Mouse (Mus musculus): ENCODE measurements around the gene Mgat5b.

Gene Mgat5b

DNA sequence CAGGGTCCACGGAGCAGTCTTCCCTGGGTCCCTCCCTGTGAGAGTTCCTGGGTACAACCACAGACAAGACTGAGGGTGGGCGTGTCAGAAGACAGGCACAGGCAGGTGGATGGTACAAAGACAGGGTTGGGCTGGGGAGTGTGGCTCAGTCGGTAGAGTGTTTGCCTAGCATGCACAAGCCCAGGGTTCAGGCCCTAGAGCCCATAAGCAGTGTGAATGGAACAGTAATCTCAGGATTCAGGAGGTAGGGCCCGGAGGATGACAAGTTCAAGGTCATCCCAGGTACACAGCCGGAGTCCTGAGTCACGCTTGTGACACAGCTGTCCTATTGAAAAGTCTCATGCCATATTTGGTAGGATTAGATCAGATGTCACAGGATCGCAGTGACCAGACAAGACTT is 55.7 kb downstream of the Mgat5b start:
- ATAC-seq (ENCODE audit: low TSS enrichment), result no peak

DNA sequence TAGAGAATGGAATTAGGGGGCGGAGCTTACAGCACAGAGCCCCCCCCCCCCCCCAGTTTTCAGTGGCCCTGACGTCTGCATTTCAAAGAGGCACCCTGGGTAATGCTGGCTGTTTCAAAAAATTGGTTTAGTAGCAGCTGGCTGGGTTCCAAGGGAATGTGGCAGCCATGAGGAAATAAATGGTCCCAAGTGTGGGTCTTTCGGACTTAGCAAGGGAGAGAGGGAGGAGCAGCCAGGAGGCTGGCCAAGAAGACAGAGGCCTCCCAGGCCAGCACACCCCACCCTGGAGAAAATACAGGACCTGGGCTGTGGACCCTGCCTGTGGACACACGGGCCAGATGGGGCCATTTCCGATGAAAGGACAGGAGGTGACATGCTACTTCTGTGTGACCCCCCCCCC is 61.6 kb downstream of the Mgat5b start:
- ATAC-seq (ENCODE audit: low TSS enrichment), result no peak

DNA sequence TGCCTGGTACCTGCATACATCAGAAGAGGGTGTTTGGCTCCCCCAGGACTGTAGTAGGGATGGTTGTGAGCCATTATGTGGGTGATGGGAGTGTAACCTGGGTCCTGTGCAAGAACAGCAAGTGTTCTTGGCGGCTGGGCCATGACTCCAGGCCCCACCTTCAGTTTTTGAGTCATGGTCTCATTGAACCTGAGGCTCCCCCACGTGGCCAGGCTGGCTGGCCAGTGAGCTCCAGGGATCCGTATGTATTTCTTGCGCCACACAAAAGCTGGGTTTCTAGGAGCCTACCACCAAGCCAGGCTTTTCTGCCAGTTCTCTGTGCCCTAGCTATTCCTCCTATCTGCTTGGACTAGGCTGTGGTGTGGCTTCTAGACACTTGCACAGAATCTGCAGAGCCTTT is 63.9 kb downstream of the Mgat5b start:
- no peak for ATAC-seq (ENCODE audit: low TSS enrichment)

DNA sequence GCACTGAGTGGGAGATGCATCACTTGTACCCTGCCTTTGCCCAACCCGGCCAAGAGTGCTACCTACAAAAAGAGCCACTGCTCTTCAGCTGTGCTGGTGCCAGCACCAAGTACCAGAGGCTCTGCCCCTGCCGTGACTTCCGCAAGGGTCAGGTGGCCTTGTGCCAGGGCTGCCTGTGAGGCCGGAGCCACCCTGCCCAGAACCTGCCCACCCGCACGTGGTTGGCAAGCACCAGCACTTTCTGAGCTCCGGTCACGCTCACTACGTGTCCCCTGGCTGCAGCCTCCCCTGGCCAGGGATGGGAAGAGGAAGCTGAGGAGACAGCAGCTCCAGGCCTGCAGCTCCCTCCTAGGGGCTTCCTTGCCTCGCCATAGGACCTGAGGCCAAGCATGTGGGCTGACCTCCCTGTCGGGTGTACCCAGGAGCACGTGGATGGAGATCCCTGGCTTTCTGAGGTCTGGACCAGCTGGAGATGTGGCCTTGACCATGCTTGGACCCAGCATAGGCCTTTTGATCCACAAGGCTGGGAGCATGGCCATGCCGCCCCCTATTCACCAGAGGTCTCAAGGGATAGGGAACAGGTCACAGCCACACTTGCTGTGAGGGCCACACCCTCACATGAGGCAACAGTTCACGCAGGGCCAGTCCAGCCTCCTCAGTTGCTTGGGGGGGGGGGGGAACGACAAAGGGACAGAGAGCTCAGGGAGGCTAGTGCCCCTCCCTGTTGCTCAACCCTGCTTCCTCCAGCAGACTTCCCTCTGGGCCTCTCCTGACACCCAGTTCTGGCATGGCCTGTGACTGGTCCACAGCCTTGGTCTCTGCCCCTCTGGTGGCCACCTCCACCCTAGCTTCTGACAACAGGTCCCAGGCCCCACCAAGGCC is 67.1 kb downstream of the Mgat5b start:
- ATAC-seq (ENCODE audit: low TSS enrichment), result no peak

DNA sequence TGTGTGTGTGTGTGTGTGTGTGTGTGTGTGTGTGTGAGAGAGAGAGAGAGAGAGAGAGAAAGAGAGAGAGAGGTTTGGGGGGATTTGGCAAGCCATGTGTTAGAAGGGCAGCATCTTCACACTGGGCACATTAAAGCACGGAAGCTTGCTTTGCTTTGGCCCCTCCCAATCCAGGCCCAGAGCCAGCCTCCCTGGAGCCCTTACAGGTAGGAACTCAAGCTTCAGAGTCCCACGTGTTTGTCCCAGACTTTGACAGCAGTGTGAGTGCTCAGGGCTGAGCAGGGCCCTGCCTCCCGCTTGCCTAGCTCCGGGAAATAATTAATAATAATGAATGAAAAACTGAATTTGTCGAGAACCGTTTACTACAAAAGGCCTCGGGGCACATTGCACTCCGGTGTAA is 69.5 kb downstream of the Mgat5b start:
- no peak for ATAC-seq (ENCODE audit: low TSS enrichment)

DNA sequence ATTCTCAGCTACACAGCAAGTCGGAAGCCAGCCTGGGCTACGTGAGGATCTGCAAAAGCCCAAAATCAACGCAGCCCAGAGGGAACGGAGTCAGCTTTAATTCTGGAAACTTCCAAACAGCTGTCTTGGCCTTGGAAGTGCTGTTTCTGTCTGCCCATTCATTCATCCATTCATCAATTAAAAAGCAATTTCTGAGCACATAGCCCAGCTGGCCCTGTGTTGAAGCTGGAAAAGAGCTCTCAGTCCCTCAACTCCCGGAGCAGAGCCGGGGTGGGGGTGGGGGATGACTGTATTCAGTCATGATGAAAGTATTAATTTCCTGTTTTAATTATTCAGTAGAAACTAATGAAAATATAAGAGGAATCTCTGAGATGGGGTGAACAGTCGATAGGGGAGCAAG is 71.6 kb downstream of the Mgat5b start:
- ATAC-seq (ENCODE audit: low TSS enrichment), result no peak

DNA sequence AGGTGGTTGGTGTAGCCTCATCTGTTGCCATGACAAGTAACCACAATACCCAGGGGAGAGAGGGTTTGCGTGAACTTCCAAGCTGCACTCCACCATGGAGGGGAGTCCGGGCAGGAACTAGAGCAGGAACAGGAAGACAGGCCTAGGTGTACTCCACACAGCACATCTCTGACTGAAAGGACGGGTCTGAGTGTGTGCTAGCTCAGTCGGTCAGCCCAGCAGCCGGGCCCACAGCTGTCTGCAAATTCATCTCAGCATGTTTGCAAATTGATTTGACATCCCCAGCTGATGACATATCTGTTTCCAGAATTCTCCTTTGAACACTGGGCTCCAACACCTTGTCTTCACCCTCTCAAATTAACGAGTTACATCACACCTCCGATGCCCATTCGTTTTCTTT is 72.7 kb downstream of the Mgat5b start:
- ATAC-seq (ENCODE audit: low TSS enrichment), result no peak

DNA sequence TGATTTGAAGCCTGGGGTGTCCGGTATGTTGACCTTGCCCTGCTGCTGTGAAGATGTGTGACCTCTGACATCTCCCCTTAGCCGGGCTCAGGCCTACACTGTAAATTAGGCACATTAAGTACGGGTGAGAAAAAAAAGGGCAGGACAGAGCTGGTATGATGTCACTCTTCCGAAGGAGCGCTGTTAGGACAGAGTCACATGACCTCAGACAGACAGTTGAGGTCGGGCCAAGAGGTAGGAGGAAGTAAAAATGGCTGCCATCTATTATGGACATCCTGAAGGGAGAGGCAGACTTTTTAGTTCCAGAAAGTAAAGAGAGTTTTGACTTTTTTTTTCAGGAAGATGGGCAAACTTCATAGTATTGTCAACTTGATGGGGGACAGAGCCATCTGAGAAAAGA is 73.3 kb downstream of the Mgat5b start:
- no peak for ATAC-seq (ENCODE audit: low TSS enrichment)

DNA sequence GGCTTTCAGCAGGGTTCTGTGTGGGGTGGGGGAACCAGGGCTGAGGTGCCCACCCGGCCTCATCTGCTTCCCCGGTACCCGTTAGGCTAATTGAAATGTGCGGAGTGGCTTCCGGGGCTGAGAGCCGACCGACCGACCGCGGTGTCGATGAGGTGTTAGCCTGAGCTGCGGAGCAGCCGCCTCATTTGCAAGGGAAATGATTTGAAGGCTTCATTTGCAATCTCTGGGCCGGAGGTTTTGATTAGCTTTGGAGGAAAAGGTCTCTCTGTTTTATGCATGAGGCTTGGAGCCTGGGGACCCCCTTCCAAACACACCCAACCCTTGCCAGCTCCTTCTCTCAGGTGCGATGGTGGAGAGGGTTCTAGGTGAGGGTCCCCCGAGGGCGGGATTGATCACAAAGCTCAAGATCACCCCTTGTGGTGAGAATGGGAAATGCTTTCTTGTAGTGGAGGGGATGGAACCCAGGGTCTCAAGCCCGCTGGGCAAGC is 75.5 kb downstream of the Mgat5b start:
- ATAC-seq (ENCODE audit: low TSS enrichment), result no peak

DNA sequence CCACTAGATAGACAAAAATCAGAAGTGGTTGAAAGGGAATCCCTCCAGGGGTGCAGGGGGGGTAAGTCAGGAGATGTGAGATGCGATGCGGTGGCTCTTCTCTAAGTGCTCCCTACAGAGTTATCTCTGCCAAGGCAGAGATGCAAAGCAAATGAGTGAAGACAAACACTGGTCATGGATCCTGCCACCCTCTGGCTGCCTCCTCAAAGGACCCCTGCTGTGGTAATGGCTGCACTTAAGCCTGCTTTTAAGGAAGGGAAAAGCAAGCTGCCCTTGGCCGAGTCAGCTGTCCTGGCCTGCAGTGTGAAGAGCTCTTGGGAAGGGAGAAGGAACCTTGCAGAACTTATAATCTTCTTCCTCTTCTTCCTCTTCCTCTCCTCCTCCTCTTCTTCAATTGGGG is 78.3 kb downstream of the Mgat5b start:
- ATAC-seq (ENCODE audit: low TSS enrichment), result no peak

DNA sequence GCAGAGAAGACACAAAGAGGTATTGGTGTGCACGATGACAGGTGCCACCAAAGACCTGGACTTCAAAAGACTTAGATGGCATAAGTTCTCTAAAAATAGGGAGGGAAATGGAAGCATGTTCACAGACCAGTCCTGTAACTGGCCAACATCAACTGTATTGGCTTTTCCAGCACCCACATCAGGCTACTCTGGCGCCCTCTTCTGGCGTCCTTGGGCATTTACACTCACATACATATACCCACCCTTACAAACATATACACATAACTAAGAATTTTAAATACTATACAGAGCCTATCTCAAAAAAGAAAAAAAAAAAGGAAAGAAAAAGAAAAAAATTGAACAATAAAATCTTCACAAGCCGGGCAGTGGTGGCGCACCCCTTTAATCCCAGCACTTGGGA is 80.3 kb downstream of the Mgat5b start:
- ATAC-seq (ENCODE audit: low TSS enrichment), result no peak

DNA sequence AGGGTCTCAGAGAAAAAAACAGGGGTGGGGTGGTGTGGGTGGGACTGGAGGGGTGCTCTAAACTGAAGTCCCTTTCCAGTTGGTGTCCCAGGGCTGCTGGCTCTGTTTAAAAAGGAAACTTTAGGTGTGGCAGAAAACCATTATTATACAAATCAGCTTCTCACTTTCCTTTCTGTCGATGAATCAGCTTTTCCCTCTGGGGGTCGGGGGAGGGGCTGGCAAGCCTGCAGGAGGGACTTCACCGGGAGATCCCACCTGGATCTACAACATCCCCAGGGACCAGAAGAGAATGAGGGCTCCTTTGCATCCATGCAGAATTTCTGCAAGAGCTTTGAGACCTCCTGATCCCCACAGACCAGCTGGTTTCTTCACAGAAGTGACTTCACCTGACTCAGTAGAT is 81.6 kb downstream of the Mgat5b start:
- no peak for ATAC-seq (ENCODE audit: low TSS enrichment)

DNA sequence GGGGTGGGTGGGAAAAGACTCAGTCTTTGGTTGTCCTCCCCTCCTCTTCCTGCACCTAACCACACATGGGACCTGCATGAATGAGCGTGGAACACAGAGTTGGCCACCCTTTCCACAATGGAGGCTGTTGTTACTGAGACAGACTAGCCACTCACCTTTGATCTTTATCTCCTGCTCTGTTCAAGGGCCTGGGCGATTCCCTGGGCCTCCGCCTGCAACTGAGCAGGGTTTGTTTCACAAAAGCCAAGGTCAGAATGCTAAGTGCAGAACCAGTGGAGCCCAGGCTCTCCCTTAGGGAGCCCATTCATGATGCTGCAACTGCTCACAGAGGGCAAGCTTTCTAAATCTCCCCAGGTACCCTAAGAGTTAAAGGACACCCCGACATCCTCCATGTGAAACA is 83.1 kb downstream of the Mgat5b start:
- no peak for ATAC-seq (ENCODE audit: low TSS enrichment)

DNA sequence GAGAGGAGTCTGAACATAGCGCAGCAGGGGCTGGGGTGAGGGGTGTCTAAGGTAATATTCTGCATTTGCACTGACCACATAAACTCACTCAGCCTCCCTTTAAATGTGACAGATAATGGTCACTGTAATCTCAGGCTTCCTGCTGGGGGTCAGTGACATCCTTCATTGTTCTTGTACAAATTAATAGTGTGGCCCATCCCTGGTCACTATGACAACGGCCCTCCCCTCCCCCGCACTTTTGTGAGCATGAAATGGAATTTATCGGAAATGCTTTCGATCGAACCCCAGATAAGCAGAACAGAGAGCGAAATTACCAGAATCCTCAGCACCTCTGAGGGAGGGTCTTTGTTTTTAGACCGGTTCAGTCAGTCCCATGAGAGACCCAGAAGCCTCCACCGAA is 84.8 kb downstream of the Mgat5b start:
- no peak for ATAC-seq (ENCODE audit: low TSS enrichment)

DNA sequence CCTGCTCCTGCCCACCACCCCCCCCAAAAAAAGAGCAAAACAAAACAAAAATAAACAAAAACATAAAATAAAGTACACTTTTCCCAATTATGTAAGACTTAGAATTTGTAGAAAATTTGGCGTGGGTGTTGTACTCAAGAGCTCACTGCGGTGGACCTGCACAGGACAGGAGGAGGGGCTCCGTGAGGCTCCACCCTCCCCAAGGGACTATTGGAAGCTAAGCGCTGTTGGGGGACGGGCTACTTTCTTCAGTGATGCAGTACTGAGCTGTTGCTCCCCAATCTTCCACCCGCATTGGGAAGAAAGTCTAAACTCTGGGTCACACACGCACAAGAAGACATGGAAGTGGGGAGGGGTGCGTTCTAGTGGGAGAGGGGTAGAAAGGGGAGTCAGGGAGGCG is 85.6 kb downstream of the Mgat5b start:
- ATAC-seq (ENCODE audit: low TSS enrichment), result no peak

DNA sequence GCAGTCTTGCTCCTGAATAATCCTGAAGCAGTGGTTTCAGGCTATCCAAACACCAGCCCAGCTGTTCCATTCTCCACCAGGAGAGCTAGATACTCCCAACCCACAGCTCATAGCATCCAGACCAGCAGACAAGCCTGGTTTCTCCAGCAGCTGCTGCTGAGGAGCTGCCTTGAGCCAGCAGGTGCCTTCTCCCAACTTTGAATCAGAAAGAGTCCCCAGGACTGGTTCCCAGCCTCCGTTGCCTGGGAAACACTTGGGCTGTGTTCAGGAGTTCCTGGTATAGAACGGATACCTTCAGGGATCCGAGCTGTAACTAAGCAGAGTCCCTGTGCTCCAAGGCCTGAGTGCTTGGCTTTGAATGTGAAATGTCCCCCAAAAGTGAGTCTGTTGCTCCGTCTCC is 98.8 kb downstream of the Mgat5b start:
- peak; percentile 60 for ATAC-seq (ENCODE audit: low TSS enrichment)

DNA sequence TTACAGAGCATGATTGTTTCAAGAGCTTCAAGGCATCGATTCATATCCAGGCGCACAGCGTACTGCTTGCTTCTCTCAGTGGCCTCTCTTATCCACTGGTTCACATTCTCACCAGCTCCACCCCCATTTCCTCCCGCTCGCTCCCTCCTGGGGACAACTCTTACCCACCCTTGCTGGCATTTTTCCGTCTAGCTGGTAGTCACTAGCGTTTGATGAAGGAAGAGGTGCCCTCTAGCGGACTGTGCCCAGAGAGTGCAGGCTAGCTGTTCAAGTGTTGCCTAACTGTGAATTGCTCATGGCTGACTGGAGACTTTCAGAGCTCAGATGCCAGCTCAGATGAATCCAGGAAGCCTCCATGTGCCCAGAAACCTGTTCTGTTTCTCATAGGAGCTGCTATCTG is 99.7 kb downstream of the Mgat5b start:
- ATAC-seq (ENCODE audit: low TSS enrichment), result peak; percentile 83

DNA sequence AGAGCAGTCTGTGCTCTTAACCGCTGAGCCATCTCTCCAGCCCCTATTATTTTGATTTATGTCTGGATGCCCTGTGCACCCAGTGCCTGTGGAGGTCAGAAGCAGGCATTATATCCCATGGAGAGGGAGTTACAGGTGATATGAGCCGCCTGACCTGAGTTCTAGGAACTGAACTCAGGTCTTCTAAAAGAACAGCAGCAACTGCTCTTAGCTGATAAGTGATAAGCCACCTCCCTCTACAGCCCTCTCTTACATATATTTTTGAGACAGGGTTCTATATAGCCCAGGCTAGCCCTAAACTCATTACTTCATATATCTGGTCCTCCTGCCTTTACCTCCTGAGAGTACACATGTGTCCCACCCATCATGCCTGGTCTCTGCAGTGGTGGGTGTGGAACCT is 102.4 kb downstream of the Mgat5b start:
- ATAC-seq (ENCODE audit: low TSS enrichment), result no peak

DNA sequence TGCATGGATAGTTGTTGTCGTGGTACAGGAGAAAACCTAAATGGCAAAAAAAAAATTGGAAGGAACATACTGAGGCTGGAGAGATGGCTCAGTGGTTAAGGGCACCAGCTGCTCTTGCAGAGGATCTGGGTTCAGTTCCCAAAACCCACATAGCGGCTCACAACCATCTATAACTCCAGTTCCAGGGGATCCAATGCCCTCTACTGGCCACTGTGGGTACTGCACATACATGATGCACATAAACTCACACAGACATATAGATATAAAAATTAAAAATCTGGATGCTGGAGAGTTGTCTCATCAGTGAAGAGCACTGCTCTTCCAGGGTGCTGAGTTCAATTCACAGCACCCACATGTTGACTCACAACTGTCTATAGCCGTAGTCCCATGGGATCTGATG is 104.9 kb downstream of the Mgat5b start:
- ATAC-seq (ENCODE audit: low TSS enrichment), result no peak

DNA sequence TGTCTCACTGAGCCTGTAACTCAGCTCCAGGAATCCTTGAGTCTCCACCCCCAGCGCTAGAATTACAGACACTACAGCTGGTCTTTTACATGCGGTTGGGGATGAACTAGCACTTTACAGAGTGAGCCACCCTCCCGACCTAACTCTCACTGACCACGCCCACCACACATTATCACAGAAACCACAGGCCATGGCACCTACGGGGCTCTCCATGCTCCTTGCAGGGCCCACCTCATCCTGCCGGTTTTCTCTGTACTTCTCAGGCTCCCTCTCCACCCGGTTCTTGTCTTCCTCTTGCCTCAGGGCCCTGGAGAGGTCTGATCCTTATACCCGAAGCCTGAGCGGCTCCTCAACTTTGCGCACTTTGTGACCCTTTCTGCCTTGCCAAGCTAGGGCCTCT is 109.0 kb downstream of the Mgat5b start:
- ATAC-seq (ENCODE audit: low TSS enrichment), result no peak

DNA sequence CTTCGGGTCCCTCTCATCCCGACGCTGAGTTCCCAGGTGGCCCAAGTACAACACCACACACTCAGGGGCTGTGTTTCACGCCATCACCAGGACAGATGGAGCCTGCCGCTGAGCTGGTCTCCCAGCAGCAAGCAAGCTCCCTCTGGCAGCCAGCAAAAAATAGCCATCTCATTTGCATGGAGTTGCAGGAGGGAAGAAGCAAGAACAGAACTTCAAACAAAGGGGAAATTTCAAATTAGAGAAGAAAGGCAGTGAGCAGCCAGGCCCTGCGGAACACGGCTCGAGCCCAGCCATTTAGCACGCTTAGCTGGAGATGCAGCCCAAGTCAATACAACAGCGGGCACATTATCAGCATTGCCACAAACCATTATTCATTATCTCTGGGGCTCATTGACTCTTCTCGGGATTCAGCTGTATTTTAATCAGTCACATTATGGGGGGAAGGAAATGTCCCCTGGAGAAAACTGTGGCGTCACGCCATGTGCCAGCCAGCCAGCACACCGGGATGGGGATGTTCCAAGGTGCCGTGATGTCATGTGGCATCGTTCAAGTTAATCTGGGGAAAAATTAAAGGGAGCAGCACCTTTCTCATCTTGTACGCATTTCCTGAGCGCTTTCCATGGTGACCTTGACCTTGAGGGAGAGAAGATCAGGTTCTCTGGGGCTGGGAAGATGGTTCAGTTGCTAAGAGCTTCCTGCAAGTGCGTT is 110.4 kb downstream of the Mgat5b start:
- ATAC-seq (ENCODE audit: low TSS enrichment), result peak; percentile 64; the same call in 1 of the 2 replicates

DNA sequence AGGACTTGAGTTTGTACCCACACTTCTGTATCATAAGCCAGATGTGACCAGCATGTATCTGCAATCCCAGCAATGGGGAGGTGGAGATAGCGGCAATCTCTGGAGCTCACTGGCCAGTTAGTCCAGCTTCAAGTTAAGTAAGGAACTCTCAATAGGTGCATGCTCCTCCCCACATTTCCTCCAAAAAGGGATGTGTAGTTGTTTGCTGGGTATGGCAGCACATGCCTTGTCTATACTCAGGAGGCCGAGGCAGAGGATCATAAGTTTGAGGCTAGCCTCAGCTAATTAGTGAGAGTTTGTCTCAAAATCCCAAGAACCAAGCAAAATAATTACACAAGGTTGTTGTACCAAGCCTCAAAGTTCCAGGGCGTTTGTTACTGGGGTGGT is 110.9 kb downstream of the Mgat5b start:
- no peak for ATAC-seq (ENCODE audit: low TSS enrichment)

DNA sequence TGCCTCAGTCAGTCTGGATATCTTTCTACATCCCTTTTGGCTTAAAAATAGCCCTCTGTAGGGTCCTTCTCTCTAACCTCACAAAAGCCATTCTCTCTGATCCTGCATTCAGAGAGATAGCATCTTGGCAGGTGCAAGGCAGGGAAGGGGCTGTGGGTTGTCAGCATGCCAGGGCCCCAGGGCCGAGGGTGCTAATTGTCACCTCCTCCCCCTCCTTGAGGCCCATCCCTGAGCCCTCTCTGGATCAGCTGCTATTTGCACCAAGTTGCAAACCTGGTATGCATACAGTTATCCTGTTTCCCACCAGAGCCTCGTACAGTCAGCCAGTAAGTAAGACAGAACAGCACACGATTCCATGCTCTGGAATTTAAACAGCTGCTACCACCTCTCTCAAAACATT is 111.4 kb downstream of the Mgat5b start:
- peak; percentile 29 for ATAC-seq (ENCODE audit: low TSS enrichment)
